Mouse (Mus musculus) megakaryocyte, embryonic 14.5 days (primary cell): Measurements from ENCODE around the gene Ube3c. TPM values are rescaled to one million over a fixed set of nuclear protein-coding genes. Genes with fewer than 3 reads are reported as not detected.

Source experiments
- H3K27me3 ChIP-seq: replicated peaks from 2 replicates; pipeline ENCODE3; 2012; ENCODE audit warnings: inconsistent platforms
- H3K36me3 ChIP-seq: replicated peaks from 2 replicates; pipeline ENCODE3; 2012; ENCODE audit warnings: low read length, inconsistent platforms, mixed read lengths
- H3K4me1 ChIP-seq: 2 replicates; pipeline ENCODE4 v1.6.1; 2012; ENCODE audit warnings: inconsistent platforms
- H3K4me3 ChIP-seq: replicated peaks from 2 replicates; pipeline ENCODE3; 2012; ENCODE audit warnings: moderate library complexity, mild to moderate bottlenecking, inconsistent platforms
- H3K9me3 ChIP-seq: 2 replicates; pipeline ENCODE4 v1.6.1; 2012; ENCODE audit warnings: inconsistent platforms
- FLI1 ChIP-seq: IDR thresholded peaks from 2 replicates; pipeline ENCODE4 v1.6.1; 2012; ENCODE audit warnings: low read length, inconsistent platforms, mixed read lengths
- GATA1 ChIP-seq: IDR thresholded peaks from 3 replicates; pipeline ENCODE4 v1.6.1; 2012; ENCODE audit warnings: mixed read lengths, low read length, inconsistent platforms, borderline replicate concordance
- polyA plus RNA-seq: library from polyadenylated mRNA; stranded (reverse); fragments of >175 nt; gene quantifications from 2 replicates; pipeline ENCODE4 v1.2.3, GENCODE M21; 2012; ENCODE audit warnings: low replicate concordance; ENCODE audit not compliant: insufficient read depth

Gene Ube3c
- polyA plus RNA-seq, 1 experiment: 0.85 TPM

- H3K4me3 ChIP-seq: no peak overlapping the region
- H3K27me3 ChIP-seq: no peaks in the 10 kb centered on the region
- no peak for TF ChIP-seq GATA1
- TF ChIP-seq FLI1: no peak
- H3K36me3 ChIP-seq: peaks cover 85% of the 10 kb centered on the region
- H3K9me3 ChIP-seq: no peaks in the 10 kb centered on the region
- no peaks in the 10 kb centered on the region for H3K4me1 ChIP-seq
Measured at GRCm38 (mm10) chr5:29672551-29672950, 103.5 kb downstream of the Ube3c start.

- no peaks in the 10 kb centered on the region for H3K4me1 ChIP-seq
- TF ChIP-seq GATA1 (no peak), FLI1 (no peak)
- no peaks in the 10 kb centered on the region for H3K9me3 ChIP-seq
- H3K36me3 ChIP-seq: peaks cover 78% of the 10 kb centered on the region
- H3K27me3 ChIP-seq: no peaks in the 10 kb centered on the region
- no peak overlapping the region for H3K4me3 ChIP-seq
Measured at GRCm38 (mm10) chr5:29674305-29674704, 105.3 kb downstream of the Ube3c start.

- TF ChIP-seq GATA1 (no peak), FLI1 (no peak)
- Histone ChIP-seq H3K36me3 (peaks cover 75% of the 10 kb centered on the region), H3K27me3 (no peaks in the 10 kb centered on the region), H3K9me3 (peaks cover 5% of the 10 kb centered on the region; the same call in 1 of the 2 replicates), H3K4me3 (no peak overlapping the region), H3K4me1 (no peaks in the 10 kb centered on the region)
Measured at GRCm38 (mm10) chr5:29676445-29676844, 107.4 kb downstream of the Ube3c start.

- H3K36me3 ChIP-seq: peaks cover 22% of the 10 kb centered on the region
- no peak overlapping the region for H3K4me3 ChIP-seq
- H3K27me3 ChIP-seq: peaks cover 3% of the 10 kb centered on the region
- peaks cover 19% of the 10 kb centered on the region for H3K9me3 ChIP-seq
- TF ChIP-seq GATA1 (no peak), FLI1 (no peak)
- peaks cover 16% of the 10 kb centered on the region for H3K4me1 ChIP-seq
Measured at GRCm38 (mm10) chr5:29685085-29685484, 116.0 kb downstream of the Ube3c start.

- Histone ChIP-seq H3K36me3 (peaks cover 4% of the 10 kb centered on the region), H3K9me3 (peaks cover 9% of the 10 kb centered on the region), H3K27me3 (peaks cover 8% of the 10 kb centered on the region), H3K4me3 (no peak overlapping the region), H3K4me1 (peaks cover 16% of the 10 kb centered on the region)
- TF ChIP-seq FLI1: no peak
- no peak for TF ChIP-seq GATA1
Measured at GRCm38 (mm10) chr5:29687671-29688070, 118.6 kb downstream of the Ube3c start.

- TF ChIP-seq FLI1 (no peak), GATA1 (no peak)
- no peaks in the 10 kb centered on the region for H3K36me3 ChIP-seq
- peaks cover 16% of the 10 kb centered on the region for H3K4me1 ChIP-seq
- H3K9me3 ChIP-seq: peaks cover 6% of the 10 kb centered on the region
- H3K4me3 ChIP-seq: no peak overlapping the region
- peaks cover 8% of the 10 kb centered on the region for H3K27me3 ChIP-seq
Measured at GRCm38 (mm10) chr5:29688352-29688751, 119.3 kb downstream of the Ube3c start.

GRCm38 (mm10) chr5:29698493-29698892, 129.5 kb downstream of the Ube3c start:
- TF ChIP-seq FLI1 (no peak), GATA1 (no peak)
- Histone ChIP-seq H3K4me1 (peaks cover 6% of the 10 kb centered on the region), H3K4me3 (peak overlapping the region; percentile 46), H3K27me3 (peaks cover 41% of the 10 kb centered on the region), H3K9me3 (peaks cover 9% of the 10 kb centered on the region; the same call in 1 of the 2 replicates), H3K36me3 (no peaks in the 10 kb centered on the region)

- TF ChIP-seq FLI1 (no peak), GATA1 (no peak)
- Histone ChIP-seq H3K4me1 (no peaks in the 10 kb centered on the region), H3K9me3 (peaks cover 9% of the 10 kb centered on the region; the same call in 1 of the 2 replicates), H3K27me3 (peaks cover 39% of the 10 kb centered on the region), H3K4me3 (no peak overlapping the region), H3K36me3 (no peaks in the 10 kb centered on the region)
Measured at GRCm38 (mm10) chr5:29699520-29700202, 130.6 kb downstream of the Ube3c start.

- Histone ChIP-seq H3K36me3 (no peaks in the 10 kb centered on the region), H3K4me3 (no peak overlapping the region), H3K9me3 (no peaks in the 10 kb centered on the region), H3K4me1 (peaks cover 17% of the 10 kb centered on the region), H3K27me3 (peaks cover 15% of the 10 kb centered on the region)
- TF ChIP-seq FLI1: no peak
- TF ChIP-seq GATA1: no peak
Measured at GRCm38 (mm10) chr5:29707241-29707640, 138.2 kb downstream of the Ube3c start.

GRCm38 (mm10) chr5:29708258-29708657, 139.2 kb downstream of the Ube3c start:
- Histone ChIP-seq H3K4me1 (peaks cover 17% of the 10 kb centered on the region), H3K27me3 (peaks cover 10% of the 10 kb centered on the region), H3K4me3 (no peak overlapping the region), H3K9me3 (no peaks in the 10 kb centered on the region), H3K36me3 (no peaks in the 10 kb centered on the region)
- TF ChIP-seq GATA1: no peak
- TF ChIP-seq FLI1: no peak

GRCm38 (mm10) chr5:29711631-29712030, 142.6 kb downstream of the Ube3c start:
- TF ChIP-seq FLI1: no peak
- TF ChIP-seq GATA1: no peak
- Histone ChIP-seq H3K27me3 (peaks cover 17% of the 10 kb centered on the region), H3K4me3 (no peak overlapping the region), H3K9me3 (no peaks in the 10 kb centered on the region), H3K4me1 (peaks cover 17% of the 10 kb centered on the region), H3K36me3 (no peaks in the 10 kb centered on the region)
